Mouse (Mus musculus) stomach, embryonic 14.5 days (tissue): ENCODE results near the gene Olfr1447. TPM values are rescaled to one million over a fixed set of nuclear protein-coding genes. Genes with fewer than 3 reads are reported as not detected.

ENCODE experiments used
- ATAC-seq: fragments of 200-750 bp; cut with Nextera tagmentation; 2 replicates; pipeline ENCODE4 v1.8.0; 2017; ENCODE audit warnings: low read depth, moderate TSS enrichment; ENCODE audit not compliant: insufficient number of reproducible peaks, insufficient read depth, low FRiP score
- H3K27ac ChIP-seq: fragments of 300-500 bp; sonication (generic); 2 replicates; pipeline ENCODE4 v1.5.1; 2014; ENCODE audit warnings: mild to moderate bottlenecking, low read length, moderate library complexity, mixed read lengths
- H3K27me3 ChIP-seq: fragments of 300-500 bp; sonication (generic); 2 replicates; pipeline ENCODE4 v1.6.1; 2014; ENCODE audit warnings: low read length, control low read depth, mixed read lengths; ENCODE audit not compliant: control insufficient read depth, insufficient read depth
- H3K36me3 ChIP-seq: fragments of 300-500 bp; sonication (generic); 2 replicates; pipeline ENCODE4 v1.6.1; 2014; ENCODE audit warnings: mild to moderate bottlenecking, control low read depth, low read length, moderate library complexity, mixed read lengths; ENCODE audit not compliant: control insufficient read depth, insufficient read depth
- H3K4me1 ChIP-seq: fragments of 300-500 bp; sonication (generic); 2 replicates; pipeline ENCODE4 v1.6.1; 2014; ENCODE audit warnings: low read length, control low read depth, mixed read lengths; ENCODE audit not compliant: control insufficient read depth, insufficient read depth
- H3K4me2 ChIP-seq: fragments of 300-500 bp; sonication (generic); replicated peaks from 2 replicates; pipeline ENCODE4 v1.6.1; 2014; ENCODE audit warnings: low read depth, low read length, control low read depth
- H3K4me3 ChIP-seq: fragments of 300-500 bp; sonication (generic); 2 replicates; pipeline ENCODE4 v1.5.1; 2014; ENCODE audit warnings: low read depth, low read length, control low read depth
- H3K9ac ChIP-seq: fragments of 300-500 bp; sonication (generic); replicated peaks from 2 replicates; pipeline ENCODE4 v1.6.1; 2014; ENCODE audit warnings: low read depth, mild to moderate bottlenecking, control low read depth, low read length, moderate library complexity, mixed read lengths
- H3K9me3 ChIP-seq: fragments of 300-500 bp; sonication (generic); 2 replicates; pipeline ENCODE4 v1.6.1; 2016; ENCODE audit warnings: low read depth, low read length, control low read depth; ENCODE audit not compliant: control insufficient read depth
- WGBS: fragments of 180-500 bp; shearing (Covaris S2); extraction: QIAGEN DNeasy Blood & Tissue Kit; methylation state at CpG from one replicate; pipeline ENCODE4 v1.1.7; 2014; 5-methylcytosine and 5-hydroxymethylcytosine counted together
- polyA plus RNA-seq: library from polyadenylated mRNA; unstranded; fragments of >200 nt; fragmentation: Nextera tagmentation; extraction: Ambion mirVana; gene quantifications from 2 replicates; pipeline ENCODE4 v1.2.1, GENCODE M21; 2014

Gene Olfr1447
- not detected in 2 replicates for polyA plus RNA-seq

GRCm38 (mm10) chr19:12903643-12904042 lies at the start of gene Olfr1447:
TSS of gene Olfr1447 (minus strand) at chr19:12903743.
- H3K4me2 ChIP-seq: no peak within 1 kb of the TSS
- H3K9ac ChIP-seq: no peak within 1 kb of the TSS
- no peak for ATAC-seq
- H3K27me3 ChIP-seq: no peaks in the 10 kb centered on the region
- no peaks in the 10 kb centered on the region for H3K4me1 ChIP-seq
- no peak within 1 kb of the TSS for H3K4me3 ChIP-seq
- H3K9me3 ChIP-seq: no peaks in the 10 kb centered on the region; the same call in 1 of the 2 replicates
- no peak within 1 kb of the TSS for H3K27ac ChIP-seq
- H3K36me3 ChIP-seq: no peaks in the 10 kb centered on the region
- WGBS: 93% methylated on average over 1 of the region's 1 CpGs

- no peak for ATAC-seq
- WGBS: 86% methylated on average over 1 of the region's 1 CpGs
- Histone ChIP-seq H3K9ac (no peak within 1 kb of the TSS), H3K4me1 (no peaks in the 10 kb centered on the region), H3K36me3 (no peaks in the 10 kb centered on the region), H3K27ac (no peak within 1 kb of the TSS), H3K27me3 (no peaks in the 10 kb centered on the region), H3K9me3 (0 out of 2 replicates have a peak, but pooled peaks cover 4% of the 10 kb centered on the region), H3K4me2 (no peak within 1 kb of the TSS), H3K4me3 (no peak within 1 kb of the TSS)
Measured at GRCm38 (mm10) chr19:12949958-12950357, 46.4 kb upstream of the Olfr1447 start, which contains the start of gene Olfr1450. TSS of gene Olfr1450 (plus strand) at chr19:12950258.

- Histone ChIP-seq H3K27me3 (no peaks in the 10 kb centered on the region), H3K27ac (no peak within 1 kb of the TSS), H3K36me3 (no peaks in the 10 kb centered on the region), H3K4me2 (no peak within 1 kb of the TSS), H3K9ac (no peak within 1 kb of the TSS), H3K9me3 (no peaks in the 10 kb centered on the region), H3K4me1 (no peaks in the 10 kb centered on the region), H3K4me3 (no peak within 1 kb of the TSS)
- no peak for ATAC-seq
Measured at GRCm38 (mm10) chr19:12930540-12930939, 27.0 kb upstream of the Olfr1447 start, which contains the start of gene Olfr1449. TSS of gene Olfr1449 (plus strand) at chr19:12930840.

- 77% methylated on average over 1 of the region's 1 CpGs for WGBS
- Histone ChIP-seq H3K4me3 (no peak within 1 kb of the TSS), H3K27ac (no peak within 1 kb of the TSS), H3K9ac (no peak within 1 kb of the TSS), H3K4me2 (no peak within 1 kb of the TSS), H3K36me3 (no peaks in the 10 kb centered on the region), H3K4me1 (no peaks in the 10 kb centered on the region), H3K9me3 (no peaks in the 10 kb centered on the region), H3K27me3 (no peaks in the 10 kb centered on the region)
- no peak for ATAC-seq
Measured at GRCm38 (mm10) chr19:12924319-12924718, 20.8 kb upstream of the Olfr1447 start, which contains the start of gene Olfr1448. TSS of gene Olfr1448 (minus strand) at chr19:12924419.

- WGBS: 83% methylated on average over 1 of the region's 1 CpGs
Measured at GRCm38 (mm10) chr19:12893424-12893823, 10.1 kb downstream of the Olfr1447 start, which contains the start of gene Olfr1446. TSS of gene Olfr1446 (minus strand) at chr19:12893524.

GRCm38 (mm10) chr19:12883555-12883954 lies 20.0 kb downstream of the Olfr1447 start, which contains the start of gene Olfr1445:
TSS of gene Olfr1445 (plus strand) at chr19:12883855.
- H3K9me3 ChIP-seq: no peaks in the 10 kb centered on the region
- no peak within 1 kb of the TSS for H3K9ac ChIP-seq
- H3K36me3 ChIP-seq: no peaks in the 10 kb centered on the region
- H3K27ac ChIP-seq: no peak within 1 kb of the TSS
- H3K4me1 ChIP-seq: no peaks in the 10 kb centered on the region
- H3K4me2 ChIP-seq: no peak within 1 kb of the TSS
- no peaks in the 10 kb centered on the region for H3K27me3 ChIP-seq
- WGBS: 78% methylated on average over 2 of the region's 2 CpGs
- H3K4me3 ChIP-seq: no peak within 1 kb of the TSS
- ATAC-seq: no peak

More at GRCm38 (mm10) chr19:12893424-12893823, 10.1 kb downstream of the Olfr1447 start, which contains the start of gene Olfr1446:
- Histone ChIP-seq H3K9me3 (no peaks in the 10 kb centered on the region), H3K36me3 (no peaks in the 10 kb centered on the region), H3K9ac (no peak within 1 kb of the TSS), H3K4me2 (no peak within 1 kb of the TSS), H3K4me3 (no peak within 1 kb of the TSS), H3K27ac (no peak within 1 kb of the TSS), H3K4me1 (no peaks in the 10 kb centered on the region), H3K27me3 (no peaks in the 10 kb centered on the region)
- no peak for ATAC-seq

- WGBS: 62% methylated on average over 1 of the region's 1 CpGs
- Histone ChIP-seq H3K4me3 (no peak within 1 kb of the TSS), H3K9ac (no peak within 1 kb of the TSS), H3K4me2 (no peak within 1 kb of the TSS), H3K9me3 (no peaks in the 10 kb centered on the region), H3K27ac (no peak within 1 kb of the TSS), H3K36me3 (no peaks in the 10 kb centered on the region), H3K27me3 (no peaks in the 10 kb centered on the region), H3K4me1 (no peaks in the 10 kb centered on the region)
- no peak for ATAC-seq
Measured at GRCm38 (mm10) chr19:12856983-12857382, 46.6 kb downstream of the Olfr1447 start, which contains the start of gene Olfr1444. TSS of gene Olfr1444 (plus strand) at chr19:12857283.
